In the genomic region with DNA sequence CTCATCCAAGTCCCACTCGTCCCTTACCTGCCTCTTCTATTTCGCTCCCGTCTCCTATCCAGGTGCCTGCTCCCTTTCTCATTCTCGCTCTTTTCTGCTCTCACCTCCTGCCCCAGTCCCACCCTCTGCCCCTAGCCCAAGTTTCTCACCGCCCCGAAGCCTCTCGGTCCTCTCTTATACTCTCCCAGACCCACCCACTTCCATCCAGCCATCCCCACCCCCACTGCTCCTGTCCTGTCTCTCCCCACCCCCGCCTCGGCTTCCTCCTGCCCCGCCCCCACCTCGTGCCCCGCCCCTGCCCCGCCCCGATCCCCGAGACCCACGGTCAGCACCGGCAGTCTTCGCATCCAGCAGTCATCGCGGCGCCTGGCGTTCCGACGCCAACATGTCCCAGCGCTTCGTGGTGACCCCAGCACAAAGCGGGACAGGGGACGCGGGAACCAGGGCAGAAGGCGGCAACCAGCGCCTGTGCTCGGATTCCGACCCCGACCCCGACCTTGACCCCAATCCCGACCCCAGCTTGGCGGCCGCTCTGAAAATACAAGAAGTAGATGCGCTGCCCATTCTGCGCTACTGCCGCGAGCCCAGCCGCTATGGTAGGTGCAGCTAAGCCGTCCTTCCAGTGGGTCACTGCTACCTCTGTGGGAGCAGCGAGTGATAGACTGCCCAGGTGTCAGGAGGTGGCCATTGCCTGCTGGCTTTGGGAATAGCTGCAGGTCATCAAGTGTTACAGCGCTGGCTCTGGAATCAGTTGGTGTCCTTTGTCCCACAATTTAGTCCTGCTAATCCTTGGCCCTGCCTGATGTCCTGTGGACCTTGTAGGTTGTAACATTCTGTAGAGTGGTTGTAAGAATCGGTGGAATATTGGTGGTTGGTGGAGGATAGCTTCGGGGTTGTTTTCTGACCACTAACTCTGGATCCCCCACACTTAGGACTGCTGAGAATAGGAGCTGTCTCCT, we compare ENCODE assay signal across 8 mouse cellular contexts. TPM values are rescaled to one million over a fixed set of nuclear protein-coding genes. Genes with fewer than 3 reads are reported as not detected.
DNase-seq lines count a peak whose midpoint lies in the region; ATAC-seq and TF ChIP-seq lines count a peak whose summit lies in the region.

A gene (plus strand): TSS at position 353 of the 959 bp plus-strand sequence.

- no peak within 1 kb of the TSS for H3K27ac ChIP-seq in ES-Bruce4 (ENCODE audit: insufficient read depth, low read length)
- H3K27ac ChIP-seq in intestine, embryonic 16.5 days (ENCODE audit: low read length), result no peak within 1 kb of the TSS
- no peak within 1 kb of the TSS for H3K27ac ChIP-seq in stomach, embryonic 16.5 days (ENCODE audit: low read length)

- TF ChIP-seq CTCF in ES-Bruce4 (IDR thresholded peaks at IDR 0.05; ENCODE audit: low read depth, low read length), result no peak

- H3K4me3 ChIP-seq in ES-Bruce4 (ENCODE audit: low read depth, low read length), result peak within 1 kb of the TSS; percentile 68
- peak within 1 kb of the TSS; percentile 45 for H3K4me3 ChIP-seq in intestine, embryonic 16.5 days (ENCODE audit: low read length)
- peak within 1 kb of the TSS; percentile 47 for H3K4me3 ChIP-seq in stomach, embryonic 16.5 days (replicated peaks; ENCODE audit: low read length)

- no peaks in the 10 kb centered on the region for H3K9me3 ChIP-seq in ES-Bruce4 (replicated peaks; ENCODE audit: control insufficient read depth, insufficient read depth, low read length, poor library complexity, severe bottlenecking)
- no peaks in the 10 kb centered on the region for H3K9me3 ChIP-seq in intestine, embryonic 16.5 days (ENCODE audit: control insufficient read depth, low read length)
- H3K9me3 ChIP-seq in stomach, embryonic 16.5 days (replicated peaks; ENCODE audit: control insufficient read depth, low read length), result no peaks in the 10 kb centered on the region

- no peaks in the 10 kb centered on the region for H3K27me3 ChIP-seq in ES-Bruce4 (ENCODE audit: control insufficient read depth, insufficient read depth, low read length, poor library complexity, severe bottlenecking)
- H3K27me3 ChIP-seq in intestine, embryonic 16.5 days (replicated peaks; ENCODE audit: control insufficient read depth, insufficient read depth, low read length), result no peaks in the 10 kb centered on the region
- H3K27me3 ChIP-seq in stomach, embryonic 16.5 days (ENCODE audit: control insufficient read depth, insufficient read depth, low read length), result peaks cover 10% of the 10 kb centered on the region

- H3K4me2 ChIP-seq in intestine, embryonic 16.5 days (ENCODE audit: low read depth, low read length), result peak within 1 kb of the TSS; percentile 80
- peak within 1 kb of the TSS; percentile 68 for H3K4me2 ChIP-seq in stomach, embryonic 16.5 days (ENCODE audit: low read depth, low read length)

- peaks cover 3% of the 10 kb centered on the region for H3K4me1 ChIP-seq in ES-Bruce4 (ENCODE audit: control insufficient read depth, insufficient read depth, low read length)
- peaks cover 26% of the 10 kb centered on the region for H3K4me1 ChIP-seq in intestine, embryonic 16.5 days (ENCODE audit: control insufficient read depth, insufficient read depth, low read length)
- H3K4me1 ChIP-seq in stomach, embryonic 16.5 days (ENCODE audit: control insufficient read depth, insufficient read depth, low read length), result peaks cover 26% of the 10 kb centered on the region

- no peaks in the 10 kb centered on the region for H3K36me3 ChIP-seq in ES-Bruce4 (ENCODE audit: control insufficient read depth, insufficient read depth, low read length, poor library complexity, severe bottlenecking)
- H3K36me3 ChIP-seq in intestine, embryonic 16.5 days (ENCODE audit: control insufficient read depth, insufficient read depth, low read length), result no peaks in the 10 kb centered on the region
- no peaks in the 10 kb centered on the region for H3K36me3 ChIP-seq in stomach, embryonic 16.5 days (ENCODE audit: control insufficient read depth, insufficient read depth, low read length)

- no peak for TF ChIP-seq EP300 in ES-Bruce4 (IDR thresholded peaks at IDR 0.05; ENCODE audit: insufficient read depth, low read depth, low read length)

- TF ChIP-seq POLR2A in ES-Bruce4 (IDR thresholded peaks at IDR 0.05; ENCODE audit: insufficient read depth, low read length), result no peak

- ATAC-seq in granulocyte monocyte progenitor cell, adult 5-6 weeks (replicated peaks; ENCODE audit: poor library complexity, severe bottlenecking), result peak; percentile 22; the same call in 1 of the 2 replicates
- ATAC-seq in intestine, embryonic 16.5 days, result peak; percentile 46; the same call in 1 of the 2 replicates
- peak; percentile 11; the same call in 1 of the 2 replicates for ATAC-seq in stomach, embryonic 16.5 days (ENCODE audit: insufficient read depth, low FRiP score)

- 6% methylated on average over 47 of the region's 48 CpGs for WGBS in intestine, embryonic 16.5 days
- WGBS in stomach, embryonic 16.5 days, result 5% methylated on average over 48 of the region's 48 CpGs

- no peak for DNase-seq in adrenal gland, adult 8-10 months
- DNase-seq in lung, postnatal 14 days, result peak; percentile 36
- DNase-seq in right cerebral cortex, postnatal 4 days, result no peak
- no peak for DNase-seq in frontal cortex, adult 2 months (ENCODE audit: extremely low spot score in 1 of 2, low spot score in 1 of 2)

- peak within 1 kb of the TSS; percentile 36 for H3K9ac ChIP-seq in ES-Bruce4 (ENCODE audit: low read depth, poor library complexity, severe bottlenecking)
- H3K9ac ChIP-seq in intestine, embryonic 16.5 days (ENCODE audit: low read depth, low read length), result peak within 1 kb of the TSS; percentile 46
- H3K9ac ChIP-seq in stomach, embryonic 16.5 days (ENCODE audit: low read length), result peak within 1 kb of the TSS; percentile 58

RNA-seq across cellular contexts. Expression of the gene that starts here (rescaled TPM):
- 86.4 and 94.5 TPM in 2 replicates for polyA plus RNA-seq in ES-Bruce4 (2011; ENCODE audit: insufficient read depth, insufficient read length, low read depth, missing spikeins)
- total RNA-seq in adrenal gland, adult 8-10 months (2022), result 10 to 100 TPM; 42.4 to 95.1 (median 62.1) TPM
- 3.6 and 8.3 TPM in 2 replicates for total RNA-seq in granulocyte monocyte progenitor cell, adult 5-6 weeks (2014; fragmentation: Nextera tagmentation)
- total RNA-seq in granulocyte monocyte progenitor cell, adult 5-6 weeks (2017), result 3.0 and 3.7 TPM in 2 replicates
- polyA plus RNA-seq in intestine, embryonic 16.5 days (2015; fragmentation: Nextera tagmentation; extraction: Ambion mirVana), result 28.7 and 31.7 TPM in 2 replicates
- 22.8 and 26.1 TPM in 2 replicates for polyA plus RNA-seq in stomach, embryonic 16.5 days (2015; fragmentation: Nextera tagmentation; extraction: Ambion mirVana)
- polyA plus RNA-seq in frontal cortex, adult 2 months (2012; rRNA removed), result 6.4 and 6.7 TPM in 2 replicates

Comparison
In these comparisons a context has a peak if more than half of its experiments do, and no peak if none do; other contexts are left out.
1. RNA of the gene that starts here (total RNA-seq): 42.4 to 95.1 TPM in adrenal gland, adult 8-10 months; 3.0 to 8.3 TPM in granulocyte monocyte progenitor cell, adult 5-6 weeks; every median in the first group is over 4 times any median in the second.
2. Peak in every context shown above with its lines, with median percentiles within 50 percentile points of each other: H3K4me3 ChIP-seq, H3K9ac ChIP-seq and ATAC-seq.